21 mouse cellular contexts compared by ENCODE assay signal in genomic region chr6:26033392-26033791, GRCm38 (mm10).
DNase-seq lines count a peak whose midpoint lies in the region; ATAC-seq and TF ChIP-seq lines count a peak whose summit lies in the region.
"Had no signal": no experiment of that assay in that cellular context is flagged by ENCODE, and none has a peak within 500 bp of the region (broad histone marks: within the 10 kb centered on the region; RNA-seq: fewer than 3 reads in every experiment).

No protein-coding gene starts in this region.

- no peak for ATAC-seq in monocyte, adult 5-6 weeks (replicated peaks; ENCODE audit: insufficient number of reproducible peaks, low FRiP score, low TSS enrichment, poor library complexity, severe bottlenecking)
- ATAC-seq: forebrain, embryonic 13.5 days; forebrain, postnatal 0 days; intestine, embryonic 16.5 days had no signal

- peak; percentile 3 for DNase-seq in 3134 (ENCODE audit: extremely low read depth, insufficient read length, low spot score)
- peak; percentile 36 for DNase-seq in brain, adult 2 months (ENCODE audit: low read depth, low spot score)
- DNase-seq in telencephalon, adult 2 months (ENCODE audit: low read depth, low spot score) = peak; percentile 1
- DNase-seq in frontal cortex, postnatal 36 days (ENCODE audit: low spot score in 2 of 2) = no peak
- DNase-seq: adrenal gland, adult 8-10 months; adrenal gland, postnatal 36 days; B cell, adult 2 months; cerebellum, adult 11 months; cerebellum, adult 8-10 months; cerebellum, postnatal 14 days; embryo, embryonic 11 days; forebrain, postnatal 0 days; heart, adult 18-20 months; heart, postnatal 14 days had no signal

- no peaks in the 10 kb centered on the region for H3K27me3 ChIP-seq in C2C12 (ENCODE audit: control insufficient read depth, insufficient read depth, insufficient read length)
- H3K27me3 ChIP-seq: embryonic facial prominence, embryonic 12.5 days; forebrain, embryonic 13.5 days; heart, embryonic 15.5 days; hindbrain, embryonic 13.5 days had no signal

- H3ac ChIP-seq in C2C12 (ENCODE audit: control insufficient read depth, insufficient read length, low read depth) = no peak overlapping the region

- TF ChIP-seq CTCF in C2C12 (IDR thresholded peaks at IDR 0.05; ENCODE audit: control insufficient read depth, insufficient read depth, insufficient read length) = no peak

- no peak overlapping the region for H3K4me3 ChIP-seq in C2C12 (ENCODE audit: insufficient read depth, poor library complexity, severe bottlenecking)
- H3K4me3 ChIP-seq: embryonic facial prominence, embryonic 12.5 days; forebrain, embryonic 13.5 days; heart, embryonic 15.5 days; hindbrain, embryonic 13.5 days had no signal

- no peaks in the 10 kb centered on the region for H3K79me2 ChIP-seq in C2C12 (ENCODE audit: control insufficient read depth, insufficient read depth)

- H3K79me3 ChIP-seq in C2C12 (ENCODE audit: low read depth) = no peaks in the 10 kb centered on the region

- no peaks in the 10 kb centered on the region for H3K36me3 ChIP-seq in C2C12 (ENCODE audit: control insufficient read depth, insufficient read depth)
- H3K36me3 ChIP-seq: embryonic facial prominence, embryonic 12.5 days; heart, embryonic 15.5 days; hindbrain, embryonic 13.5 days had no signal

TF ChIP-seq in C2C12, 6 proteins besides CTCF, POLR2A, EP300 and RAD21:
- TF ChIP-seq USF1 (IDR thresholded peaks at IDR 0.05; ENCODE audit: low read depth) (no peak), MYOD1 (IDR thresholded peaks at IDR 0.05; ENCODE audit: control insufficient read depth, insufficient read length, low read depth) (no peak), MYOG (IDR thresholded peaks at IDR 0.05; ENCODE audit: control insufficient read depth, extremely low read depth, insufficient read length) (no peak), CEBPB (IDR thresholded peaks at IDR 0.05; ENCODE audit: low read depth) (peak; percentile 72), FOSL1 (IDR thresholded peaks at IDR 0.05; ENCODE audit: insufficient read depth, low read length, poor library complexity, severe bottlenecking) (no peak), MAX (IDR thresholded peaks at IDR 0.05) (no peak)

Comparison
In these comparisons a context has a peak if more than half of its experiments do, and no peak if none do; other contexts are left out.
1. DNase-seq: peak in 3134 (single experiment), brain, adult 2 months (single experiment) and telencephalon, adult 2 months (single experiment); none in frontal cortex, postnatal 36 days (0 of 2).